Mouse (Mus musculus) ovary, postnatal 36 days (tissue): ENCODE measurements around the gene Rln1.

ENCODE experiments used
- DNase-seq: peaks from one replicate; pipeline ENCODE4 v3.0.0; 2022; ENCODE audit warnings: low spot score, mixed read lengths

Gene Rln1

GRCm38 (mm10) chr19:29296166-29296565 is 38.3 kb downstream of the Rln1 start:
- DNase-seq = no peak

- no peak for DNase-seq
Observed at GRCm38 (mm10) chr19:29294756-29295155, 39.7 kb downstream of the Rln1 start.

GRCm38 (mm10) chr19:29292546-29292945 is 41.9 kb downstream of the Rln1 start:
- no peak for DNase-seq

GRCm38 (mm10) chr19:29291532-29291931 is 42.9 kb downstream of the Rln1 start:
- DNase-seq = no peak

GRCm38 (mm10) chr19:29287863-29288262 is 46.6 kb downstream of the Rln1 start:
- DNase-seq = no peak

- DNase-seq = no peak
Observed at GRCm38 (mm10) chr19:29285451-29285869, 49.0 kb downstream of the Rln1 start.
